Mouse (Mus musculus): Measurements from ENCODE around the gene Cdca8. TPM values are rescaled to one million over a fixed set of nuclear protein-coding genes. Genes with fewer than 3 reads are reported as not detected.

The Cdca8 gene
- polyA plus RNA-seq, 1 experiment from 2014 or later: 138 TPM

DNA sequence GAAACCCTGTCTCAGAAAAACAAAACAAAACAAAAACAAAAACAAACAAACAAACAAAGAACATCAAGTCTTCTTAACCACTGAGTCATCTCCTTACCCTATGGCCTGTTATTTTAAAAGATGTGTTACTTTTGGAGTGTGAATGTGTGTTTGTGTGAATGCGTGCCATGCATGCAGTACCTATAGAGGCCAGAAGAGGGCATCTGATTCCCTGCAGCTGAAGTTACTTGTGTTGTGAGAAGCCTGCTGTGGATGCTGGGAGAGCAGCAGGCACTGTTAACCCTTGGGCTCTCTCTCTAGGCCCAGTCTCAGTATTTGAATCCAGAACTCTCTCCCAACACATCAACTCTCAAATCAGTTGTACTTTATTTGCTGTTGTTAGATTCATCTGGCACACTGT, 66.4 kb downstream of the Cdca8 start:
- H3K27me3 ChIP-seq (replicated peaks; ENCODE audit: control insufficient read depth, insufficient read depth, low read length): no peaks in the 10 kb centered on the region
- no peak overlapping the region for H3K27ac ChIP-seq (ENCODE audit: low read depth)
- no peak overlapping the region for H3K4me2 ChIP-seq (ENCODE audit: low read length)
- no peaks in the 10 kb centered on the region for H3K36me3 ChIP-seq (ENCODE audit: control insufficient read depth, insufficient read depth, low read length)
- H3K9me3 ChIP-seq (ENCODE audit: control insufficient read depth, low read length): no peaks in the 10 kb centered on the region
- no peaks in the 10 kb centered on the region for H3K4me1 ChIP-seq (replicated peaks; ENCODE audit: control insufficient read depth, insufficient read depth, low read length)
- no peak for ATAC-seq (replicated peaks; ENCODE audit: low FRiP score, low TSS enrichment, low read depth)
- no peak overlapping the region for H3K4me3 ChIP-seq (ENCODE audit: low read depth, low read length)
- H3K9ac ChIP-seq (ENCODE audit: low read length): no peak overlapping the region
- no peak for DNase-seq (ENCODE audit: low spot score)
- WGBS: 93% methylated on average over 1 of the region's 1 CpGs

Other genes starting within 250 kb of the Cdca8 start
- 57.6 and 65.6 TPM in 2 replicates for gene Utp11, start 245.7 kb downstream of the Cdca8 start, polyA plus RNA-seq (2014; fragmentation: Nextera tagmentation; extraction: Ambion mirVana)
- gene Fhl3, start 238.6 kb downstream of the Cdca8 start, polyA plus RNA-seq (2014; fragmentation: Nextera tagmentation; extraction: Ambion mirVana): 12.9 and 13.6 TPM in 2 replicates
- 142 and 164 TPM in 2 replicates for gene Sf3a3, start 224.5 kb downstream of the Cdca8 start, polyA plus RNA-seq (2014; fragmentation: Nextera tagmentation; extraction: Ambion mirVana)
- 29.4 and 31.2 TPM in 2 replicates for gene Inpp5b, start 197.5 kb downstream of the Cdca8 start, polyA plus RNA-seq (2014; fragmentation: Nextera tagmentation; extraction: Ambion mirVana)
- gene Mtf1, start 137.2 kb downstream of the Cdca8 start, polyA plus RNA-seq (2014; fragmentation: Nextera tagmentation; extraction: Ambion mirVana): 11.9 and 13.2 TPM in 2 replicates
- 41.6 and 41.7 TPM in 2 replicates for gene Yrdc, start 88.6 kb downstream of the Cdca8 start, polyA plus RNA-seq (2014; fragmentation: Nextera tagmentation; extraction: Ambion mirVana)
- 46.0 and 54.4 TPM in 2 replicates for gene 1110065P20Rik, start 88.1 kb downstream of the Cdca8 start, polyA plus RNA-seq (2014; fragmentation: Nextera tagmentation; extraction: Ambion mirVana)
- 1.0 and 1.5 TPM in 2 replicates for gene Maneal, start 77.1 kb downstream of the Cdca8 start, polyA plus RNA-seq (2014; fragmentation: Nextera tagmentation; extraction: Ambion mirVana)
- 0.19 and 0.20 TPM in 2 replicates for gene Epha10, start 58.4 kb downstream of the Cdca8 start, polyA plus RNA-seq (2014; fragmentation: Nextera tagmentation; extraction: Ambion mirVana)
- gene 9930104L06Rik, start 2.3 kb downstream of the Cdca8 start, polyA plus RNA-seq (2014; fragmentation: Nextera tagmentation; extraction: Ambion mirVana): 4.4 and 4.8 TPM in 2 replicates
- gene Rspo1, start 47.1 kb upstream of the Cdca8 start, polyA plus RNA-seq (2014; fragmentation: Nextera tagmentation; extraction: Ambion mirVana): 13.9 and 14.6 TPM in 2 replicates
- 76.2 and 96.4 TPM in 2 replicates for gene Gnl2, start 77.3 kb upstream of the Cdca8 start, polyA plus RNA-seq (2014; fragmentation: Nextera tagmentation; extraction: Ambion mirVana)
- gene Dnali1, start 126.4 kb upstream of the Cdca8 start, polyA plus RNA-seq (2014; fragmentation: Nextera tagmentation; extraction: Ambion mirVana): 0.14 TPM in 1 of 2 replicates, not detected in the other
- 28.8 and 30.4 TPM in 2 replicates for gene Snip1, start 127.4 kb upstream of the Cdca8 start, polyA plus RNA-seq (2014; fragmentation: Nextera tagmentation; extraction: Ambion mirVana)
- gene Meaf6, start 145.8 kb upstream of the Cdca8 start, polyA plus RNA-seq (2014; fragmentation: Nextera tagmentation; extraction: Ambion mirVana): 60.2 and 63.0 TPM in 2 replicates
- gene Zc3h12a, start 188.5 kb upstream of the Cdca8 start, polyA plus RNA-seq (2014; fragmentation: Nextera tagmentation; extraction: Ambion mirVana): 0.81 and 1.2 TPM in 2 replicates